Mouse (Mus musculus) cerebellum, adult 2 months (tissue): ENCODE measurements around the gene Stard3. TPM values are rescaled to one million over a fixed set of nuclear protein-coding genes. Genes with fewer than 3 reads are reported as not detected.
A peak's percentile ranks its signal among the peaks of the same experiment; 100 is the strongest.

Source experiments
- DNase-seq, 2 experiments: peaks; one replicate each; pipeline ENCODE4 v3.0.0; 2021
- H3K27ac ChIP-seq: fragments of 200-500 bp; 2 replicates; pipeline ENCODE4 v1.5.1; 2012; ENCODE audit warnings: low read length, control low read depth, inconsistent platforms; ENCODE audit not compliant: insufficient read depth
- H3K27me3 ChIP-seq: fragments of 200-500 bp; 2 replicates; pipeline ENCODE4 v1.6.1; 2012; ENCODE audit warnings: inconsistent platforms, mild to moderate bottlenecking, low read length, moderate library complexity; ENCODE audit not compliant: control insufficient read depth, insufficient read depth
- H3K4me1 ChIP-seq: fragments of 200-500 bp; 2 replicates; pipeline ENCODE4 v1.6.1; 2011; ENCODE audit warnings: low read length; ENCODE audit not compliant: control insufficient read depth, insufficient read depth
- H3K4me3 ChIP-seq: fragments of 200-500 bp; replicated peaks from 2 replicates; pipeline ENCODE3; 2011; ENCODE audit warnings: mild to moderate bottlenecking, low read depth, low read length, control low read depth; ENCODE audit not compliant: insufficient read depth
- CTCF ChIP-seq: fragments of 200-500 bp; IDR thresholded peaks from 2 replicates; pipeline ENCODE4 v1.5.1; 2011; ENCODE audit warnings: low read depth, mild to moderate bottlenecking, control low read depth, low read length, moderate library complexity, borderline replicate concordance; ENCODE audit not compliant: insufficient read depth
- POLR2A ChIP-seq: fragments of 200-500 bp; IDR thresholded peaks from 2 replicates; pipeline ENCODE4 v1.6.1; 2011; ENCODE audit warnings: low read length, control low read depth, borderline replicate concordance; ENCODE audit not compliant: insufficient read depth
- WGBS: fragments of 180-500 bp; shearing (Covaris S2); methylation state at CpG from one replicate; pipeline ENCODE4 v1.1.7; 2018; 5-methylcytosine and 5-hydroxymethylcytosine counted together
- polyA plus RNA-seq: library from polyadenylated mRNA; depleted of rRNA; stranded (reverse); fragments of >200 nt; gene quantifications from 2 replicates; pipeline ENCODE4 v1.2.3, GENCODE M21; 2012

Gene Stard3
- polyA plus RNA-seq, 1 experiment: 53.5 TPM

- TF ChIP-seq POLR2A (no peak), CTCF (no peak)
- WGBS: 57% methylated on average over 7 of the region's 7 CpGs
- DNase-seq: no peak
- H3K4me1 ChIP-seq: peaks cover 37% of the 10 kb centered on the region
- no peak overlapping the region for H3K4me3 ChIP-seq
- H3K27ac ChIP-seq: no peak overlapping the region
- H3K27me3 ChIP-seq: no peaks in the 10 kb centered on the region
Observed at GRCm38 (mm10) chr11:98367863-98368186, 9.7 kb downstream of the Stard3 start.

DNA sequence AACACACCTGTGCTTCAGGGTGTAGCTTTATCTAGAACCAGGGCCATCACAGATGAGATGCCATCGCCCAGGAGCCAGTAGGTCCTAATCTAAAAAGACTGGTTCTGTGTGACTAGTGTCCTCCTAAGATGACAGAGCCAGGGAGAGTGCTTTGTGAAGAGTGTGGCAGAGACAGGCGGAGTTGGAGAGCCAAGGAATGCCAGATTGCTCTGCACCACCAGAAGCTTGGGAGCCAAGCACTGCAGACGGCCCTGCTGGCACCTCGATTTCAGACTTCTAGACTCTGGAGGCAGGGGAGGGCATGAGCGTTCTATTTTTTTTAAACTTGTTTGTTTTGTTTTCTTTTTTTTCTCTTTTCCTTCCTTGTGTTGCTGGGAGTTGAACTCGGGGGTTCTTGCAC is 11.2 kb downstream of the Stard3 start:
- Histone ChIP-seq H3K4me3 (no peak overlapping the region), H3K4me1 (peaks cover 38% of the 10 kb centered on the region), H3K27ac (peak overlapping the region; percentile 11), H3K27me3 (no peaks in the 10 kb centered on the region)
- peak; percentile 55 to 74 for DNase-seq
- no peak for TF ChIP-seq POLR2A
- no peak for TF ChIP-seq CTCF
- WGBS: 18% methylated on average over 6 of the region's 6 CpGs

DNA sequence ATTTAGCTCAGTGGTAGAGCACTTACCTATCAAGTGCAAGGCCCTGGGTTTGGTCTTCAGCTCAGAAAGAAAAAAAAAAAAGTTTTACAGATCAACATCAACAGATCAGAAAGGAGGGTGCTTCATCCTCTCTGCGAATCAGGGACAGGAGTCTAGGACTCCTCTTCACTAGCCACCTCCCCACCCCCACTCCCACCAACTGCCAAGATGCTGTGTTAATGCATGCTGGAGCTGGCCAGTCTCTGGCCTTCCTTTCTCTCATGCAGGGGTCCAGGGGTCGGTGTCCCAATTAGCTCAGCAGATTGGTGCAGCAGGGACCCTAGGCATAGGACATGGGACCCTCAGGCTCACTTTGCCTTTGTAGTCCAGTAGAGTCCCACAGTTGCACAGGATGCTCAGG is 12.4 kb downstream of the Stard3 start:
- no peak overlapping the region for H3K27ac ChIP-seq
- WGBS: 76% methylated on average over 2 of the region's 2 CpGs
- peaks cover 41% of the 10 kb centered on the region for H3K4me1 ChIP-seq
- no peaks in the 10 kb centered on the region for H3K27me3 ChIP-seq
- TF ChIP-seq POLR2A (no peak), CTCF (no peak)
- no peak overlapping the region for H3K4me3 ChIP-seq
- DNase-seq: no peak

DNA sequence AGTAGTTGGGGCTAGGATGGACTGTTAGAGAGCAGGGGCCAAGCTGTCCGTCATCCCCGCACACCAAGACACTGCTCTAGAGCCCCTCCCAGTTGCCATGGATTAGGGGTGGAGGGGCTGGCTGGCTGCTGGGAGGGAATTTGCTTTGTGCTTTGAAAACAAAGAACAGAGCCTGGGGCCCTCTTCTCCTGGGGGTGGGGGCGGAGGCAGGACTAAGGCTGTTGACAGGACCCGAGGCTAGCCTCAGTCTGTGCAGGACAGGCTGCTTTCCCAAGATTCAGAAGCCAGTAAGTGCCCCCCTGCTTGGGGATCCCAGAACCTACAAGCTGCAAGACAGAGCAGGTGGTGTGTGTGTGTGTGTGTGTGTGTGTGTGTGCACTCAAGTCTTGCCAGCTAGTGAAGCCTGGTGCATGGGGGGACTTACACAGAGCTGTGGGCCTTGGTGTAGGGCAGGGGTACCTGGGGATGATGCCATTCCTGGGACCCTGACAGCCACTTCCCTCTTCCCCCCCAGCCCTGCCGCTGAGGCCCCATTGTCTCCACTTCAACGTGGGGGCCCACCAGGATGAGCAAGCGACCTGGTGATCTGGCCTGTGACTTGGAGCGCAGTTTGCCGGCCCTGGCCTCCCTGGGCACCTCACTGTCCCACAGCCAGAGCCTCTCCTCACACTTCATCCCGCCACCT is 13.5 kb downstream of the Stard3 start:
- H3K27ac ChIP-seq: no peak overlapping the region; the same call in 1 of the 2 replicates

GRCm38 (mm10) chr11:98372406-98372805 is 14.2 kb downstream of the Stard3 start:
- peak; percentile 56 to 64 for DNase-seq
- H3K27me3 ChIP-seq: no peaks in the 10 kb centered on the region
- peaks cover 33% of the 10 kb centered on the region for H3K4me1 ChIP-seq
- TF ChIP-seq POLR2A (no peak), CTCF (peak; percentile 87)
- H3K27ac ChIP-seq: no peak overlapping the region
- 12% methylated on average over 2 of the region's 2 CpGs for WGBS
- no peak overlapping the region for H3K4me3 ChIP-seq

More for the DNA sequence above, 13.5 kb downstream of the Stard3 start:
- Histone ChIP-seq H3K4me3 (no peak overlapping the region), H3K4me1 (peaks cover 36% of the 10 kb centered on the region), H3K27me3 (no peaks in the 10 kb centered on the region)
- TF ChIP-seq POLR2A (no peak), CTCF (no peak)
- WGBS: 57% methylated on average over 10 of the region's 10 CpGs
- DNase-seq: no peak

DNA sequence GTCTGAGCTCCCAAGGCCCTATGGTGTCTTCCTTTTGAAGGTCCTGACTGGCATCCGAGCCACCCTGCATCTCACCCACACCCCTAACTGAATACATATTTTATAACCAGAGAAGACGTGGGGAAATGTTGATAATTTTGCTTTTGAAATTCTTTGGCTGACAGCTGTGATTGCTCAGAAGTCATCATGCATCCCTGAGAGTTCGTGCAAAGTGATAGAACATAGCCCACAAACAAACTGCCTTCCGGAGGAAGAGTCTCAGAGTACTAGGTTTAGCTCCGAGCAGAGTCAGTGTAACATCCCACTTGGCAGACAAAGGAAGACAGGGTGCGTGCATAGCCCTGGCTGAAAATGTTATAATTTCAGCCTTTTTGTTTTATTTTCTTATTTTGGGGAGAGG is 15.1 kb downstream of the Stard3 start:
- 91% methylated on average over 6 of the region's 6 CpGs for WGBS
- Histone ChIP-seq H3K4me1 (peaks cover 29% of the 10 kb centered on the region), H3K27ac (no peak overlapping the region), H3K4me3 (no peak overlapping the region), H3K27me3 (no peaks in the 10 kb centered on the region)
- no peak for DNase-seq
- TF ChIP-seq CTCF (no peak), POLR2A (no peak)

DNA sequence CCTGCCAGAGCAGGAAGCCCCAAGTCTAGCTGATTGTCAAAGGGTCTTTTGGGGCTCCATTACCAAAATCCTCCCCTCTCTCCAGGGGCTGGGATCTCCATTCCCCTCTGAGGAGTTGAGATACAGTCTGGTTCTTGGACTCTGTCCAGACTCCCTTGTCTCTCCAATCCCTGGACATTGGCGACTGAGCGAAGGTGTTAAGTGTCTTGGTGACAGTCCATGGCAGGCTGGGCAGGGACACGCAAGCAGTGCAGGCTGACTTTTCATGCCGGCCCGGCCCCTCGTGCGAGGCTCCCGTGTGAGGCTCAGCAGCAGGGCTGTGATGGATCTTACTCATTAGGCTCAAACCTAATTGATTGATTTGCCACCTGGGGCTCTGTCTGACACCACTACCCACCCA is 16.1 kb downstream of the Stard3 start:
- DNase-seq: no peak
- WGBS: 30% methylated on average over 8 of the region's 8 CpGs
- no peak overlapping the region for H3K27ac ChIP-seq
- no peak for TF ChIP-seq CTCF
- TF ChIP-seq POLR2A: no peak
- peaks cover 23% of the 10 kb centered on the region for H3K4me1 ChIP-seq
- H3K27me3 ChIP-seq: no peaks in the 10 kb centered on the region
- no peak overlapping the region for H3K4me3 ChIP-seq

GRCm38 (mm10) chr11:98376756-98377155 is 18.6 kb downstream of the Stard3 start:
- TF ChIP-seq CTCF (no peak), POLR2A (no peak)
- no peak overlapping the region for H3K4me3 ChIP-seq
- no peaks in the 10 kb centered on the region for H3K27me3 ChIP-seq
- no peak overlapping the region for H3K27ac ChIP-seq
- no peak for DNase-seq
- H3K4me1 ChIP-seq: peaks cover 19% of the 10 kb centered on the region
- WGBS: 63% methylated on average over 5 of the region's 5 CpGs

DNA sequence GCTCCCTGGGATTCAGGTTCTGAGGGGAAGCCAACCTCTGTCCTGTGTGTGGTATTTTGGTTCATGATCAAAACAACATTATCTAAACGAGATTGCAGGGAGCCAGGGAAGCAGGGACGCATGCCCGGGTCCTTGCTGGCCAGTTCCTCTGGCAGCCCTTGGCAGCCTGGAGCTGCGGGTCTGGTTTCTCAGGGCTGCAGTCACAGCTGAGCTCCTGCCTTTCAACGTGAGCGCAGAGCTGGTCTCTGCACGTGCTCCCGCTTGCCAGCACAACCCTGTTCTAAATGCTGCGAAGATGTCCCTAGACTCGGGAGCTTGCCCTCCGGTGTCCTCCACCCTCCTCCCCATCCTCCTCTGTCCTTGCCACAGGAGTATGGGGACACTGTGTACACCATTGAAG is 19.6 kb downstream of the Stard3 start:
- Histone ChIP-seq H3K27ac (no peak overlapping the region), H3K4me3 (no peak overlapping the region), H3K27me3 (no peaks in the 10 kb centered on the region), H3K4me1 (peaks cover 19% of the 10 kb centered on the region)
- WGBS: 36% methylated on average over 11 of the region's 11 CpGs
- DNase-seq: no peak
- no peak for TF ChIP-seq POLR2A
- TF ChIP-seq CTCF: no peak
